Mouse (Mus musculus) layer of hippocampus, adult 6 months (tissue): ENCODE measurements around the gene Zfp850. TPM values are rescaled to one million over a fixed set of nuclear protein-coding genes. Genes with fewer than 3 reads are reported as not detected.

Experiments used
- long read RNA-seq, 2 experiments: library from polyadenylated mRNA; unstranded; transcript quantifications; one replicate each; pipeline ENCODE4 v2.0.0; 2019 to 2020
- polyA plus RNA-seq: library from polyadenylated mRNA; unstranded; fragments of <200 nt; fragmentation: Nextera tagmentation; gene quantifications from 2 replicates; pipeline ENCODE4 v1.2.3, GENCODE M21; 2021

Gene Zfp850
- polyA plus RNA-seq = 0.83 and 1.2 TPM in 2 replicates
- long read RNA-seq, experiment 1, full-length matches to known transcripts = 3 of 5 reads
- long read RNA-seq, experiment 1, partial matches to known transcripts = 0 of 5 reads
- long read RNA-seq, experiment 1, other reads (novel, unspliced or antisense) = 2 of 5 reads
- long read RNA-seq, experiment 2, full-length matches to known transcripts = 12 of 28 reads
- long read RNA-seq, experiment 2, partial matches to known transcripts = 0 of 28 reads
- long read RNA-seq, experiment 2, other reads (novel, unspliced or antisense) = 16 of 28 reads

DNA sequence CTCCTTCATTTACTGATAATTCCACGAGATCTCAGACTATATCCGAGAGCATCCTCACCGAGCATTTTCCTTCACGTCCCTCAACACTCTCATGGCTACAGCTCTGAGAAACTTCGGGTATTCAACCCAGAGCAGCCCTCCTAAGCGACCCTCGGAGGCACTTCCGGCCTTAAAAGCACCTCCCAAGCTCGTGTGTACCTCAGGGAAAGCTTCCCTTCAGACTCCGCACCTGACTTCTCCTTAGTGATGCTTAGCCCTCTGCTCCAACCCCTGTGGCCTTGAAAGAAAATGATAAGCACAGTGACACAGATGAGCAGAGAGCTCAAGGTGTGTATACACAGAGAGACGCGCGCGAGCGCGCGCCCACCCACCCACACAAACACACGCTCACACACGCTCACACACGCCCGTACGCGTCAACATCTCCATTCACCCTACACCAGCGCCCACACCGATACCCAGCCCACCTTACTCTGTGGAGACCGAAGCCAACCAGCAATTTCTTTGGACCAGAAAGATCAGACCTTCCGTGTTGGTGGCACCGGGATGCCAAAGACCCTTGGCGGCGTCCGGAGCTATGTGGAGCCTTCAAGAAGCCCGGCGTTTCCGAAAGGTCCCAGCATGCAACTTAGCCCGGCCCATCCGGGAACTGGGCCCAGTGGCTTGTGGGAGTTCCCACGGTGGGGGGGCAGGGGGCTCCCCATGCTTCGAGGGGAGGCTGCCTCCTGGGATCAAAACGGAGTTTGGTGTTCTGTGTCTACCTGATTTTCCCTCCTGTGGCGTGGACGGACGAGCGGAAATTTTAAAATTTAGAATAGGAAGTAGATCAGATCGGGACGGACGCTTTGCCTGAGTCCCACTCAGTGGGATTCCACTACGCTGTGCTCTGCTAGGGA is at the start of gene Zfp850:
Gene Zfp850, minus strand, starts transcription at position 567 of the 896 bp plus-strand sequence.

GRCm38 (mm10) chr7:28049476-28050409 is 35.8 kb upstream of the Zfp850 start, which contains the start of gene Psmc4:
Gene Psmc4 (minus strand): TSS chr7:28050101.

GRCm38 (mm10) chr7:27978683-27979528 is 35.0 kb downstream of the Zfp850 start, which contains the start of gene Zfp780b:
Gene Zfp780b (minus strand): TSS chr7:27979171.

Other genes with a start within 250 kb of the Zfp850 start
- 0.43 and 0.70 TPM in 2 replicates for gene Zfp626, start 206.9 kb downstream of the Zfp850 start, polyA plus RNA-seq
- 2.2 and 2.8 TPM in 2 replicates for gene Zfp59, start 175.5 kb downstream of the Zfp850 start, polyA plus RNA-seq
- gene Zfp607a, start 156.6 kb downstream of the Zfp850 start, polyA plus RNA-seq = 0.21 and 0.26 TPM in 2 replicates
- 3.0 and 4.1 TPM in 2 replicates for gene Zfp974, start 84.7 kb downstream of the Zfp850 start, polyA plus RNA-seq
- gene Zfp780b, start 34.9 kb downstream of the Zfp850 start, polyA plus RNA-seq = 13.8 and 28.2 TPM in 2 replicates
- 246 and 258 TPM in 2 replicates for gene Psmc4, start 36.0 kb upstream of the Zfp850 start, polyA plus RNA-seq
- gene Fcgbp, start 57.1 kb upstream of the Zfp850 start, polyA plus RNA-seq = 0.54 and 0.67 TPM in 2 replicates
- gene 9530053A07Rik, start 115.4 kb upstream of the Zfp850 start, polyA plus RNA-seq = 0.04 and 0.05 TPM in 2 replicates
- gene Fbl, start 155.6 kb upstream of the Zfp850 start, polyA plus RNA-seq = 7.4 and 8.8 TPM in 2 replicates
- gene Dyrk1b, start 165.4 kb upstream of the Zfp850 start, polyA plus RNA-seq = 9.0 and 12.7 TPM in 2 replicates